Mouse (Mus musculus): ENCODE measurements around the gene AL732309.1. TPM values are rescaled to one million over a fixed set of nuclear protein-coding genes. Genes with fewer than 3 reads are reported as not detected.
"Not testable (repeated sequence)": the region's sequence is repeated elsewhere in the genome, so short reads cannot be mapped to it uniquely, and the experiment has no call there.

Gene AL732309.1
- total RNA-seq, 2 experiments from 2014 or later = 1.9 to 2.4 TPM

GRCm38 (mm10) chr2:25267746-25268309 lies 21.2 kb upstream of the AL732309.1 start:
- no peak for DNase-seq

GRCm38 (mm10) chr2:25267241-25267640 lies 20.6 kb upstream of the AL732309.1 start:
- no peak for DNase-seq

- DNase-seq = peak; percentile 59 to 73
These were observed 20.1 kb upstream of the AL732309.1 start for GRCm38 (mm10) chr2:25266720-25267119.

GRCm38 (mm10) chr2:25265897-25266656 lies 19.4 kb upstream of the AL732309.1 start:
- peak; percentile 49 to 76 for DNase-seq

- no peak for DNase-seq
These were observed 18.2 kb upstream of the AL732309.1 start for GRCm38 (mm10) chr2:25264851-25265250.

- no peak for DNase-seq
These were observed 17.6 kb upstream of the AL732309.1 start for GRCm38 (mm10) chr2:25264286-25264660.

GRCm38 (mm10) chr2:25263623-25264285 lies 17.1 kb upstream of the AL732309.1 start:
- DNase-seq = no peak

- peak; percentile 26 to 35 for DNase-seq
These were observed 16.3 kb upstream of the AL732309.1 start for GRCm38 (mm10) chr2:25262795-25263622.

GRCm38 (mm10) chr2:25262291-25262767 lies 15.7 kb upstream of the AL732309.1 start, which contains the start of gene Tprn:
Tprn (plus strand) TSS chr2:25262618.
- DNase-seq = peak; percentile 94 to 98

- no peak for DNase-seq
These were observed 15.2 kb upstream of the AL732309.1 start for GRCm38 (mm10) chr2:25261870-25262269.

- no peak for DNase-seq
These were observed 12.2 kb upstream of the AL732309.1 start for GRCm38 (mm10) chr2:25258887-25259286.

GRCm38 (mm10) chr2:25257250-25257649 lies 10.6 kb upstream of the AL732309.1 start:
- DNase-seq = not testable (repeated sequence)

GRCm38 (mm10) chr2:25256443-25257109 lies 9.9 kb upstream of the AL732309.1 start:
- DNase-seq = peak; percentile 30 to 58

- DNase-seq = peak; percentile 91 to 95
These were observed 8.7 kb upstream of the AL732309.1 start, which contains the start of gene Tmem203 for GRCm38 (mm10) chr2:25255284-25255779. Tmem203 (plus strand) TSS chr2:25255439.

- no peak for DNase-seq
These were observed 5.7 kb upstream of the AL732309.1 start for GRCm38 (mm10) chr2:25252331-25252730.

GRCm38 (mm10) chr2:25244144-25244543 lies 2.5 kb downstream of the AL732309.1 start:
- DNase-seq = no peak

GRCm38 (mm10) chr2:25243342-25243741 lies 3.3 kb downstream of the AL732309.1 start:
- no peak for DNase-seq

GRCm38 (mm10) chr2:25242101-25242506 lies 4.6 kb downstream of the AL732309.1 start, which contains the start of the genes Rnf208 and Cysrt1:
Rnf208 (plus strand) TSS chr2:25242255.
Cysrt1 (minus strand) TSS chr2:25242452.
- DNase-seq = no peak

GRCm38 (mm10) chr2:25241438-25241775 lies 5.3 kb downstream of the AL732309.1 start:
- no peak for DNase-seq

- peak; percentile 73 for DNase-seq
These were observed 5.8 kb downstream of the AL732309.1 start for GRCm38 (mm10) chr2:25240723-25241437.

All from heart, adult 18-20 months (tissue).